Mouse (Mus musculus) neural tube, embryonic 15.5 days (tissue): ENCODE results near the gene Slc6a4. TPM values are rescaled to one million over a fixed set of nuclear protein-coding genes. Genes with fewer than 3 reads are reported as not detected.
A peak's percentile ranks its signal among the peaks of the same experiment; 100 is the strongest.
"Not testable (repeated sequence)": the region's sequence is repeated elsewhere in the genome, so short reads cannot be mapped to it uniquely, and the experiment has no call there.

Source experiments
- ATAC-seq: fragments of 200-750 bp; cut with Nextera tagmentation; 2 replicates; pipeline ENCODE4 v1.8.0; 2017; ENCODE audit warnings: mild to moderate bottlenecking, moderate TSS enrichment, moderate library complexity; ENCODE audit not compliant: low FRiP score
- H3K27ac ChIP-seq: fragments of 300-500 bp; sonication (generic); replicated peaks from 2 replicates; pipeline ENCODE4 v1.5.1; 2015; ENCODE audit warnings: mild to moderate bottlenecking, inconsistent platforms
- H3K27me3 ChIP-seq: fragments of 300-500 bp; sonication (generic); replicated peaks from 2 replicates; pipeline ENCODE4 v1.6.1; 2015; ENCODE audit warnings: inconsistent platforms
- H3K36me3 ChIP-seq: fragments of 300-500 bp; sonication (generic); 2 replicates; pipeline ENCODE4 v1.6.1; 2015; ENCODE audit warnings: inconsistent platforms
- H3K4me1 ChIP-seq: fragments of 300-500 bp; sonication (generic); 2 replicates; pipeline ENCODE4 v1.6.1; 2015; ENCODE audit warnings: inconsistent platforms
- H3K4me2 ChIP-seq: fragments of 300-500 bp; sonication (generic); 2 replicates; pipeline ENCODE4 v1.6.1; 2015; ENCODE audit warnings: inconsistent platforms, mild to moderate bottlenecking, moderate library complexity
- H3K4me3 ChIP-seq: fragments of 300-500 bp; sonication (generic); replicated peaks from 2 replicates; pipeline ENCODE4 v1.5.1; 2015; ENCODE audit warnings: mild to moderate bottlenecking, inconsistent platforms
- H3K9ac ChIP-seq: fragments of 300-500 bp; sonication (generic); replicated peaks from 2 replicates; pipeline ENCODE4 v1.6.1; 2015; ENCODE audit warnings: mild to moderate bottlenecking, inconsistent platforms
- H3K9me3 ChIP-seq: fragments of 300-500 bp; sonication (generic); replicated peaks from 2 replicates; pipeline ENCODE4 v1.6.1; 2016; ENCODE audit warnings: inconsistent platforms
- WGBS: fragments of 180-500 bp; shearing (Covaris S2); methylation state at CpG from one replicate; pipeline ENCODE4 v1.1.7; 2015; ENCODE audit warnings: mixed read lengths; 5-methylcytosine and 5-hydroxymethylcytosine counted together
- polyA plus RNA-seq: library from polyadenylated mRNA; unstranded; fragments of >200 nt; fragmentation: Nextera tagmentation; extraction: Ambion mirVana; gene quantifications from 2 replicates; pipeline ENCODE4 v1.2.1, GENCODE M21; 2015

The Slc6a4 gene
- polyA plus RNA-seq, 1 experiment from 2014 or later, result 3.0 TPM

- Histone ChIP-seq H3K4me1 (no peaks in the 10 kb centered on the region), H3K36me3 (no peaks in the 10 kb centered on the region), H3K9ac (no peak overlapping the region), H3K4me2 (no peak overlapping the region), H3K27ac (no peak overlapping the region), H3K9me3 (no peaks in the 10 kb centered on the region), H3K4me3 (no peak overlapping the region), H3K27me3 (no peaks in the 10 kb centered on the region)
- no peak for ATAC-seq
- WGBS, result 75% methylated on average over 9 of the region's 9 CpGs
These were observed 23.5 kb downstream of the Slc6a4 start for GRCm38 (mm10) chr11:77021749-77022396.

- H3K9ac ChIP-seq, result no peak overlapping the region
- H3K9me3 ChIP-seq, result no peaks in the 10 kb centered on the region
- no peaks in the 10 kb centered on the region for H3K27me3 ChIP-seq
- no peak overlapping the region for H3K4me3 ChIP-seq
- H3K27ac ChIP-seq, result no peak overlapping the region
- no peaks in the 10 kb centered on the region for H3K4me1 ChIP-seq
- 80% methylated on average over 3 of the region's 3 CpGs for WGBS
- H3K36me3 ChIP-seq, result no peaks in the 10 kb centered on the region
- no peak overlapping the region for H3K4me2 ChIP-seq
- no peak for ATAC-seq
These were observed 28.2 kb downstream of the Slc6a4 start for GRCm38 (mm10) chr11:77026559-77026958.

GRCm38 (mm10) chr11:77028157-77028556 is 29.8 kb downstream of the Slc6a4 start:
- whole genome bisulfite sequencing, result 92% methylated on average over 3 of the region's 3 CpGs
- Histone ChIP-seq H3K36me3 (no peaks in the 10 kb centered on the region), H3K9ac (no peak overlapping the region), H3K9me3 (no peaks in the 10 kb centered on the region), H3K4me3 (no peak overlapping the region), H3K4me1 (no peaks in the 10 kb centered on the region), H3K4me2 (no peak overlapping the region), H3K27ac (no peak overlapping the region), H3K27me3 (no peaks in the 10 kb centered on the region)
- ATAC-seq, result no peak

GRCm38 (mm10) chr11:77031151-77031934 is 32.9 kb downstream of the Slc6a4 start:
- Histone ChIP-seq H3K4me1 (no peaks in the 10 kb centered on the region), H3K9ac (no peak overlapping the region), H3K36me3 (no peaks in the 10 kb centered on the region), H3K9me3 (no peaks in the 10 kb centered on the region), H3K27ac (no peak overlapping the region), H3K4me2 (no peak overlapping the region), H3K27me3 (no peaks in the 10 kb centered on the region), H3K4me3 (no peak overlapping the region)
- ATAC-seq, result no peak
- WGBS, result 80% methylated on average over 14 of the region's 14 CpGs

GRCm38 (mm10) chr11:77041891-77042290 is 43.5 kb downstream of the Slc6a4 start:
- H3K4me2 ChIP-seq, result no peak overlapping the region
- no peak overlapping the region for H3K4me3 ChIP-seq
- no peaks in the 10 kb centered on the region for H3K9me3 ChIP-seq
- no peaks in the 10 kb centered on the region for H3K27me3 ChIP-seq
- no peak for ATAC-seq
- 85% methylated on average over 4 of the region's 4 CpGs for WGBS
- no peaks in the 10 kb centered on the region for H3K4me1 ChIP-seq
- no peak overlapping the region for H3K27ac ChIP-seq
- peaks cover 17% of the 10 kb centered on the region for H3K36me3 ChIP-seq
- H3K9ac ChIP-seq, result no peak overlapping the region

GRCm38 (mm10) chr11:77042816-77043215 is 44.4 kb downstream of the Slc6a4 start:
- no peaks in the 10 kb centered on the region for H3K9me3 ChIP-seq
- H3K4me3 ChIP-seq, result no peak overlapping the region
- no peaks in the 10 kb centered on the region for H3K27me3 ChIP-seq
- 83% methylated on average over 2 of the region's 2 CpGs for WGBS
- no peak overlapping the region for H3K4me2 ChIP-seq
- peaks cover 22% of the 10 kb centered on the region for H3K36me3 ChIP-seq
- no peak overlapping the region for H3K27ac ChIP-seq
- no peaks in the 10 kb centered on the region for H3K4me1 ChIP-seq
- H3K9ac ChIP-seq, result no peak overlapping the region
- no peak for ATAC-seq

GRCm38 (mm10) chr11:77061951-77062350 is 63.5 kb downstream of the Slc6a4 start:
- no peak for ATAC-seq
- no peak overlapping the region for H3K4me2 ChIP-seq
- no peak overlapping the region for H3K4me3 ChIP-seq
- H3K9me3 ChIP-seq, result no peaks in the 10 kb centered on the region
- WGBS, result 43% methylated on average over 5 of the region's 5 CpGs
- H3K9ac ChIP-seq, result no peak overlapping the region
- H3K4me1 ChIP-seq, result 0 out of 2 replicates have a peak, but pooled peaks cover 2% of the 10 kb centered on the region
- H3K36me3 ChIP-seq, result no peaks in the 10 kb centered on the region
- H3K27me3 ChIP-seq, result no peaks in the 10 kb centered on the region
- H3K27ac ChIP-seq, result no peak overlapping the region

- Histone ChIP-seq H3K27me3 (no peaks in the 10 kb centered on the region), H3K27ac (no peak overlapping the region), H3K4me1 (0 out of 2 replicates have a peak, but pooled peaks cover 2% of the 10 kb centered on the region), H3K4me2 (no peak overlapping the region), H3K36me3 (no peaks in the 10 kb centered on the region), H3K9ac (no peak overlapping the region), H3K9me3 (no peaks in the 10 kb centered on the region), H3K4me3 (no peak overlapping the region)
- WGBS, result 87% methylated on average over 2 of the region's 2 CpGs
- no peak for ATAC-seq
These were observed 65.0 kb downstream of the Slc6a4 start for GRCm38 (mm10) chr11:77063406-77063805.

GRCm38 (mm10) chr11:77068825-77069224 is 70.4 kb downstream of the Slc6a4 start:
- H3K4me2 ChIP-seq, result no peak overlapping the region
- peaks cover 9% of the 10 kb centered on the region for H3K36me3 ChIP-seq
- no peaks in the 10 kb centered on the region for H3K9me3 ChIP-seq
- H3K4me3 ChIP-seq, result no peak overlapping the region
- H3K27ac ChIP-seq, result no peak overlapping the region
- no peak for ATAC-seq
- H3K4me1 ChIP-seq, result no peaks in the 10 kb centered on the region
- H3K9ac ChIP-seq, result no peak overlapping the region
- 97% methylated on average over 4 of the region's 4 CpGs for WGBS
- no peaks in the 10 kb centered on the region for H3K27me3 ChIP-seq

GRCm38 (mm10) chr11:77070721-77071120 is 72.3 kb downstream of the Slc6a4 start:
- no peak overlapping the region for H3K27ac ChIP-seq
- H3K4me2 ChIP-seq, result no peak overlapping the region
- no peak for ATAC-seq
- H3K36me3 ChIP-seq, result peaks cover 23% of the 10 kb centered on the region
- no peaks in the 10 kb centered on the region for H3K27me3 ChIP-seq
- H3K4me1 ChIP-seq, result no peaks in the 10 kb centered on the region
- H3K9ac ChIP-seq, result no peak overlapping the region
- H3K9me3 ChIP-seq, result no peaks in the 10 kb centered on the region
- H3K4me3 ChIP-seq, result no peak overlapping the region
- WGBS, result 85% methylated on average over 4 of the region's 4 CpGs

GRCm38 (mm10) chr11:77077331-77077730 is 78.9 kb downstream of the Slc6a4 start:
- Histone ChIP-seq H3K9ac (peak overlapping the region; percentile 54), H3K4me1 (peaks cover 14% of the 10 kb centered on the region), H3K4me3 (peak overlapping the region; percentile 79), H3K27ac (peak overlapping the region; percentile 93), H3K36me3 (peaks cover 20% of the 10 kb centered on the region), H3K4me2 (peak overlapping the region; percentile 94)
- H3K9me3 ChIP-seq, ATAC-seq, H3K27me3 ChIP-seq: not testable (repeated sequence)
- WGBS, result 57% methylated on average over 4 of the region's 4 CpGs

GRCm38 (mm10) chr11:77077792-77078191 is 79.4 kb downstream of the Slc6a4 start:
- Histone ChIP-seq H3K27me3 (peaks cover 12% of the 10 kb centered on the region; the same call in 1 of the 2 replicates), H3K36me3 (peaks cover 20% of the 10 kb centered on the region), H3K4me2 (peak overlapping the region; percentile 94), H3K4me3 (peak overlapping the region; percentile 79), H3K9me3 (no peaks in the 10 kb centered on the region), H3K27ac (peak overlapping the region; percentile 93), H3K4me1 (peaks cover 14% of the 10 kb centered on the region), H3K9ac (peak overlapping the region; percentile 54)
- peak; percentile 48; the same call in 1 of the 2 replicates for ATAC-seq
- 5% methylated on average over 16 of the region's 16 CpGs for WGBS
